Mouse (Mus musculus) erythroblast, embryonic 14.5 days (primary cell): ENCODE results near the gene Rab3b.

Source experiments
- GATA1 ChIP-seq: IDR thresholded peaks from 2 replicates; pipeline ENCODE4 v1.6.1; 2012; ENCODE audit warnings: low read length, inconsistent platforms, mixed read lengths
- TAL1 ChIP-seq: IDR thresholded peaks from 3 replicates; pipeline ENCODE4 v1.6.1; 2012; ENCODE audit warnings: low read length, inconsistent platforms, mixed read lengths

- TF ChIP-seq GATA1 = no peak
- no peak for TF ChIP-seq TAL1
Measured at GRCm38 (mm10) chr4:108900421-108900820, 21.6 kb downstream of the Rab3b start.
